Mouse (Mus musculus) neural tube, embryonic 13.5 days (tissue): ENCODE data around the gene Abcb8. TPM values are rescaled to one million over a fixed set of nuclear protein-coding genes. Genes with fewer than 3 reads are reported as not detected.
A peak's percentile ranks its signal among the peaks of the same experiment; 100 is the strongest.

Experiments used
- ATAC-seq: fragments of 200-750 bp; cut with Nextera tagmentation; 2 replicates; pipeline ENCODE4 v1.8.0; 2017; ENCODE audit warnings: low read depth, mild to moderate bottlenecking, moderate TSS enrichment, moderate library complexity
- H3K27ac ChIP-seq: fragments of 300-500 bp; sonication (generic); replicated peaks from 2 replicates; pipeline ENCODE4 v1.5.1; 2015; ENCODE audit warnings: moderate library complexity, mild to moderate bottlenecking, inconsistent platforms
- H3K27me3 ChIP-seq: fragments of 300-500 bp; sonication (generic); 2 replicates; pipeline ENCODE4 v1.6.1; 2015; ENCODE audit warnings: mild to moderate bottlenecking, inconsistent platforms
- H3K36me3 ChIP-seq: fragments of 300-500 bp; sonication (generic); 2 replicates; pipeline ENCODE4 v1.6.1; 2015; ENCODE audit warnings: mild to moderate bottlenecking, inconsistent platforms
- H3K4me1 ChIP-seq: fragments of 300-500 bp; sonication (generic); replicated peaks from 2 replicates; pipeline ENCODE4 v1.6.1; 2015; ENCODE audit warnings: inconsistent platforms
- H3K4me2 ChIP-seq: fragments of 300-500 bp; sonication (generic); 2 replicates; pipeline ENCODE4 v1.6.1; 2015; ENCODE audit warnings: inconsistent platforms, mild to moderate bottlenecking, moderate library complexity
- H3K4me3 ChIP-seq: fragments of 300-500 bp; sonication (generic); 2 replicates; pipeline ENCODE4 v1.5.1; 2015; ENCODE audit warnings: mild to moderate bottlenecking, inconsistent platforms
- H3K9ac ChIP-seq: fragments of 300-500 bp; sonication (generic); 2 replicates; pipeline ENCODE4 v1.6.1; 2015; ENCODE audit warnings: moderate library complexity, mild to moderate bottlenecking, inconsistent platforms
- H3K9me3 ChIP-seq: fragments of 300-500 bp; sonication (generic); 2 replicates; pipeline ENCODE4 v1.6.1; 2016; ENCODE audit warnings: inconsistent platforms
- WGBS: fragments of 180-500 bp; shearing (Covaris S2); methylation state at CpG from one replicate; pipeline ENCODE4 v1.1.7; 2015; 5-methylcytosine and 5-hydroxymethylcytosine counted together
- polyA plus RNA-seq: library from polyadenylated mRNA; unstranded; fragments of >200 nt; fragmentation: Nextera tagmentation; extraction: Ambion mirVana; gene quantifications from 2 replicates; pipeline ENCODE4 v1.2.1, GENCODE M21; 2015

The Abcb8 gene
- polyA plus RNA-seq, 1 experiment from 2014 or later: 46.7 TPM

- Histone ChIP-seq H3K4me3 (no peak overlapping the region), H3K27me3 (no peaks in the 10 kb centered on the region), H3K36me3 (peaks cover 58% of the 10 kb centered on the region), H3K27ac (no peak overlapping the region), H3K4me2 (no peak overlapping the region), H3K9ac (no peak overlapping the region), H3K4me1 (peaks cover 21% of the 10 kb centered on the region), H3K9me3 (no peaks in the 10 kb centered on the region)
- ATAC-seq: no peak
- 93% methylated on average over 8 of the region's 8 CpGs for WGBS
These were observed 47.7 kb downstream of the Abcb8 start for GRCm38 (mm10) chr5:24441187-24441586.

GRCm38 (mm10) chr5:24442029-24442428, 48.6 kb downstream of the Abcb8 start:
- Histone ChIP-seq H3K27me3 (no peaks in the 10 kb centered on the region), H3K27ac (no peak overlapping the region), H3K4me2 (no peak overlapping the region), H3K4me3 (no peak overlapping the region), H3K9ac (no peak overlapping the region), H3K36me3 (peaks cover 56% of the 10 kb centered on the region), H3K9me3 (no peaks in the 10 kb centered on the region), H3K4me1 (peaks cover 28% of the 10 kb centered on the region)
- ATAC-seq: no peak
- 86% methylated on average over 9 of the region's 9 CpGs for WGBS

- WGBS: 88% methylated on average over 7 of the region's 7 CpGs
- peaks cover 38% of the 10 kb centered on the region for H3K4me1 ChIP-seq
- no peaks in the 10 kb centered on the region for H3K27me3 ChIP-seq
- ATAC-seq: no peak
- no peak overlapping the region for H3K4me2 ChIP-seq
- peaks cover 54% of the 10 kb centered on the region for H3K36me3 ChIP-seq
- no peaks in the 10 kb centered on the region for H3K9me3 ChIP-seq
- no peak overlapping the region for H3K9ac ChIP-seq
- no peak overlapping the region for H3K27ac ChIP-seq
- H3K4me3 ChIP-seq: no peak overlapping the region
These were observed 49.7 kb downstream of the Abcb8 start for GRCm38 (mm10) chr5:24443204-24443603.

- H3K4me3 ChIP-seq: peak overlapping the region; percentile 86
- peak overlapping the region; percentile 92 for H3K9ac ChIP-seq
- ATAC-seq: no peak
- H3K36me3 ChIP-seq: peaks cover 49% of the 10 kb centered on the region
- H3K4me2 ChIP-seq: peak overlapping the region; percentile 97
- no peaks in the 10 kb centered on the region for H3K27me3 ChIP-seq
- H3K27ac ChIP-seq: peak overlapping the region; percentile 89; the same call in 1 of the 2 replicates
- H3K9me3 ChIP-seq: no peaks in the 10 kb centered on the region
- 87% methylated on average over 12 of the region's 12 CpGs for WGBS
- peaks cover 38% of the 10 kb centered on the region for H3K4me1 ChIP-seq
These were observed 50.5 kb downstream of the Abcb8 start for GRCm38 (mm10) chr5:24443927-24444326.

GRCm38 (mm10) chr5:24444746-24445427, 51.4 kb downstream of the Abcb8 start, which contains the start of gene Fastk:
TSS of gene Fastk (minus strand) at chr5:24445287.
- Histone ChIP-seq H3K36me3 (peaks cover 39% of the 10 kb centered on the region), H3K4me3 (peak within 1 kb of the TSS; percentile 86), H3K4me1 (peaks cover 38% of the 10 kb centered on the region), H3K9me3 (no peaks in the 10 kb centered on the region), H3K27ac (peak within 1 kb of the TSS; percentile 89), H3K4me2 (peak within 1 kb of the TSS; percentile 97), H3K9ac (peak within 1 kb of the TSS; percentile 92), H3K27me3 (no peaks in the 10 kb centered on the region)
- peak; percentile 79 for ATAC-seq
- WGBS: under 1% methylated on average over 60 of the region's 60 CpGs

- peak overlapping the region; percentile 97 for H3K4me2 ChIP-seq
- no peaks in the 10 kb centered on the region for H3K9me3 ChIP-seq
- 57% methylated on average over 20 of the region's 20 CpGs for WGBS
- 0 out of 2 replicates have a peak, but pooled peaks have one; percentile 4 for ATAC-seq
- peak overlapping the region; percentile 86 for H3K4me3 ChIP-seq
- H3K4me1 ChIP-seq: peaks cover 38% of the 10 kb centered on the region
- peak overlapping the region; percentile 92 for H3K9ac ChIP-seq
- peaks cover 33% of the 10 kb centered on the region for H3K36me3 ChIP-seq
- H3K27ac ChIP-seq: peak overlapping the region; percentile 89
- H3K27me3 ChIP-seq: no peaks in the 10 kb centered on the region
These were observed 52.1 kb downstream of the Abcb8 start for GRCm38 (mm10) chr5:24445428-24446080.

- WGBS: 89% methylated on average over 7 of the region's 7 CpGs
- peak overlapping the region; percentile 87 for H3K4me2 ChIP-seq
- peaks cover 47% of the 10 kb centered on the region for H3K4me1 ChIP-seq
- no peak overlapping the region for H3K9ac ChIP-seq
- H3K27me3 ChIP-seq: no peaks in the 10 kb centered on the region
- no peak overlapping the region for H3K27ac ChIP-seq
- peaks cover 22% of the 10 kb centered on the region for H3K36me3 ChIP-seq
- no peak for ATAC-seq
- peak overlapping the region; percentile 70 for H3K4me3 ChIP-seq
- H3K9me3 ChIP-seq: no peaks in the 10 kb centered on the region
These were observed 53.2 kb downstream of the Abcb8 start for GRCm38 (mm10) chr5:24446630-24447029.

GRCm38 (mm10) chr5:24447624-24448298, 54.3 kb downstream of the Abcb8 start, which contains the start of gene Tmub1:
TSS of gene Tmub1 (minus strand) at chr5:24447854.
- 2% methylated on average over 34 of the region's 34 CpGs for WGBS
- Histone ChIP-seq H3K4me2 (peak within 1 kb of the TSS; percentile 87), H3K9ac (peak within 1 kb of the TSS; percentile 79), H3K27ac (peak within 1 kb of the TSS; percentile 75), H3K36me3 (peaks cover 11% of the 10 kb centered on the region), H3K4me3 (peak within 1 kb of the TSS; percentile 70), H3K9me3 (no peaks in the 10 kb centered on the region), H3K27me3 (no peaks in the 10 kb centered on the region), H3K4me1 (peaks cover 48% of the 10 kb centered on the region)
- ATAC-seq: peak; percentile 34; the same call in 1 of the 2 replicates

- Histone ChIP-seq H3K4me2 (peak overlapping the region; percentile 86), H3K4me1 (peaks cover 62% of the 10 kb centered on the region), H3K4me3 (peak overlapping the region; percentile 96), H3K9me3 (no peaks in the 10 kb centered on the region), H3K27ac (peak overlapping the region; percentile 97), H3K27me3 (no peaks in the 10 kb centered on the region), H3K9ac (peak overlapping the region; percentile 99), H3K36me3 (no peaks in the 10 kb centered on the region)
- peak; percentile 72 for ATAC-seq
- 1% methylated on average over 55 of the region's 66 CpGs for WGBS
These were observed 58.0 kb downstream of the Abcb8 start for GRCm38 (mm10) chr5:24451264-24452029.

- under 1% methylated on average over 60 of the region's 85 CpGs for WGBS
These were observed 58.7 kb downstream of the Abcb8 start, which contains the start of gene Agap3 for GRCm38 (mm10) chr5:24452030-24452690. TSS of gene Agap3 (plus strand) at chr5:24452177.

GRCm38 (mm10) chr5:24452691-24453233, 59.3 kb downstream of the Abcb8 start:
- peaks cover 8% of the 10 kb centered on the region for H3K36me3 ChIP-seq
- peak overlapping the region; percentile 86 for H3K4me2 ChIP-seq
- H3K4me1 ChIP-seq: peaks cover 54% of the 10 kb centered on the region
- H3K9me3 ChIP-seq: no peaks in the 10 kb centered on the region
- peak overlapping the region; percentile 99 for H3K9ac ChIP-seq
- peak; percentile 8; the same call in 1 of the 2 replicates for ATAC-seq
- H3K27me3 ChIP-seq: no peaks in the 10 kb centered on the region
- peak overlapping the region; percentile 97 for H3K27ac ChIP-seq
- H3K4me3 ChIP-seq: peak overlapping the region; percentile 96
- WGBS: under 1% methylated on average over 29 of the region's 29 CpGs

More at GRCm38 (mm10) chr5:24452030-24452690, 58.7 kb downstream of the Abcb8 start, which contains the start of gene Agap3:
- peaks cover 2% of the 10 kb centered on the region; the same call in 1 of the 2 replicates for H3K36me3 ChIP-seq
- H3K27me3 ChIP-seq: no peaks in the 10 kb centered on the region
- ATAC-seq: peak; percentile 57
- peak within 1 kb of the TSS; percentile 97 for H3K27ac ChIP-seq
- H3K4me2 ChIP-seq: peak within 1 kb of the TSS; percentile 86
- H3K9ac ChIP-seq: peak within 1 kb of the TSS; percentile 99
- H3K9me3 ChIP-seq: no peaks in the 10 kb centered on the region
- H3K4me1 ChIP-seq: peaks cover 58% of the 10 kb centered on the region
- peak within 1 kb of the TSS; percentile 96 for H3K4me3 ChIP-seq
